Comparison of ENCODE assay signal across 8 mouse cellular contexts in the genomic region with DNA sequence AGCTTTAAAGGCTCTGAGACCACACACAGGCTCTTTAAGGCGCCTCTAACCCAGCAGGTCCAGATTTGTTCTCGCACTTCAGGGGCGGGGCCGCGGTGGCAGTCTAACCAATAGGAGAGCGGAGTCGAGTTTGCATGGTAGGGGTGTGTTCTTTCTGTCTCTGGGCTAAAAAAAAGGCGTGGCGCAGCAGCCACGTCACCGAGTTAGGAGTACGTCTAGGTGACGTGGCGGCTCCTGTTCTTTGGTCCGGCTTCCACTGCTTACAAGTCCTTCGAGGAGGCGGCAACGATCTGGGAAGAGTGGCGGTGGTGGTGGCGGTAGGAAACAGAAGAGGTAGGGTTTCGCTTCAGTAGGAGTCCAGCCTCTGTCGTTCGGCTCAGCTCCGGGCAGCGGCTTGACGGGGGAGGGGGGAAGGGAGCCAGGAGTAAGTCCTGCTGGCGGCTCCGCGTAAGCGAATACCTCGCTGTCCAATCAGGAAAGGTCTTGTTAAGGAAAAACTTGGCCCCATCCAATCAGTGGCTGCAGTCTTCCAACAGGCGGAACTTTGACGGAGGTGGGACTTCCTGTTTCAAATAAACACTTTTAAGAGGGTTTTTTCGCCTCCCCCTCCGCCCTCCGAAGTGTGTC. TPM values are rescaled to one million over a fixed set of nuclear protein-coding genes. Genes with fewer than 3 reads are reported as not detected.
DNase-seq lines count a peak whose midpoint lies in the region; ATAC-seq lines count a peak whose summit lies in the region.

A gene (plus strand): TSS at position 171 of the 627 bp plus-strand sequence.

- under 1% methylated on average over 36 of the region's 36 CpGs for WGBS in intestine, embryonic 14.5 days

- H3K36me3 ChIP-seq in intestine, embryonic 14.5 days (ENCODE audit: control insufficient read depth, insufficient read depth, low read length), result peaks cover 67% of the 10 kb centered on the region

- peak within 1 kb of the TSS; percentile 94 for H3K4me3 ChIP-seq in intestine, embryonic 14.5 days (ENCODE audit: low read depth, low read length)

- intact Hi-C loops in left cerebral cortex, postnatal 14 days (cut with DNase I), result no loop called here

- no peaks in the 10 kb centered on the region for H3K27me3 ChIP-seq in intestine, embryonic 14.5 days (replicated peaks; ENCODE audit: control insufficient read depth, insufficient read depth, low read length)

- peak; percentile 85 to 87 for DNase-seq in adrenal gland, adult 18-20 months (ENCODE audit: low spot score in 2 of 2)
- peak; percentile 98 for DNase-seq in embryo, embryonic 11 days
- peak; percentile 95 for DNase-seq in gastrocnemius, postnatal 25 days
- peak; percentile 98 for DNase-seq in intestine, embryonic 14.5 days (ENCODE audit: low spot score)
- DNase-seq in left cerebral cortex, postnatal 14 days (ENCODE audit: low spot score in 2 of 2), result peak; percentile 94 to 98
- peak; percentile 98 for DNase-seq in mesoderm, embryonic 11.5 days (ENCODE audit: low read depth, low spot score)
- peak; percentile 94 to 97 for DNase-seq in right cerebral cortex, postnatal 36 days (ENCODE audit: low spot score in 2 of 2)
- DNase-seq in yolk sac, embryonic 10.5 days (ENCODE audit: low spot score), result peak; percentile 98

- H3K9me3 ChIP-seq in intestine, embryonic 14.5 days (ENCODE audit: control insufficient read depth, low read length), result no peaks in the 10 kb centered on the region

- peak; percentile 98 for ATAC-seq in intestine, embryonic 14.5 days (replicated peaks; ENCODE audit: low FRiP score, low TSS enrichment, low read depth)

- H3K4me1 ChIP-seq in intestine, embryonic 14.5 days (replicated peaks; ENCODE audit: control insufficient read depth, insufficient read depth, low read length), result peaks cover 20% of the 10 kb centered on the region

- H3K9ac ChIP-seq in intestine, embryonic 14.5 days (ENCODE audit: low read length), result peak within 1 kb of the TSS; percentile 95

- peak within 1 kb of the TSS; percentile 99 for H3K4me2 ChIP-seq in intestine, embryonic 14.5 days (ENCODE audit: low read length)

- H3K27ac ChIP-seq in intestine, embryonic 14.5 days (ENCODE audit: low read depth), result peak within 1 kb of the TSS; percentile 98

RNA-seq across cellular contexts. Expression of the gene that starts here (rescaled TPM):
- 100 to 1,000 TPM in 1 of 2 experiments, 10 to 100 TPM in 1; 78.2 to 103 TPM for total RNA-seq in adrenal gland, adult 18-20 months (2021)
- total RNA-seq in gastrocnemius, postnatal 25 days (2021), result 10 to 100 TPM; 20.9 to 21.6 TPM
- 114 and 132 TPM in 2 replicates for polyA plus RNA-seq in intestine, embryonic 14.5 days (2014; fragmentation: Nextera tagmentation; extraction: Ambion mirVana)
- 10 to 100 TPM; 63.6 to 64.6 TPM for total RNA-seq in left cerebral cortex, postnatal 14 days (2021)

Comparison
In these comparisons a context has a peak if more than half of its experiments do, and no peak if none do; other contexts are left out.
1. Peak in every context shown above with its lines: DNase-seq, ATAC-seq, H3K4me3 ChIP-seq and H3K27ac ChIP-seq.